Mouse (Mus musculus): ENCODE data around the gene Pop4. TPM values are rescaled to one million over a fixed set of nuclear protein-coding genes. Genes with fewer than 3 reads are reported as not detected.

Pop4 gene
- polyA plus RNA-seq, 1 experiment from 2014 or later, result 28.5 TPM

GRCm38 (mm10) chr7:38237140-38237539 lies 34.1 kb downstream of the Pop4 start:
- no peak for ATAC-seq
- TF ChIP-seq EP300 (IDR thresholded peaks at IDR 0.05) (no peak), CTCF (IDR thresholded peaks at IDR 0.05) (no peak)

GRCm38 (mm10) chr7:38236400-38237105 lies 34.7 kb downstream of the Pop4 start:
- no peaks in the 10 kb centered on the region for H3K27me3 ChIP-seq (replicated peaks; ENCODE audit: insufficient read depth, low read length)
- no peaks in the 10 kb centered on the region for H3K4me1 ChIP-seq (ENCODE audit: insufficient read depth, low read depth, low read length)
- no peaks in the 10 kb centered on the region for H3K9me3 ChIP-seq (ENCODE audit: low read length)
- H3K36me3 ChIP-seq (ENCODE audit: insufficient read depth, low read length), result no peaks in the 10 kb centered on the region
- no peak overlapping the region for H3K4me2 ChIP-seq (replicated peaks; ENCODE audit: low read depth, low read length)
- no peak overlapping the region for H3K27ac ChIP-seq (ENCODE audit: low read length)
- H3K9ac ChIP-seq (replicated peaks; ENCODE audit: low read depth), result no peak overlapping the region
- ATAC-seq, result no peak
- no peak for DNase-seq (ENCODE audit: low spot score)
- 30% methylated on average over 11 of the region's 11 CpGs for WGBS
- no peak for TF ChIP-seq CTCF (IDR thresholded peaks at IDR 0.05)
- no peak for TF ChIP-seq EP300 (IDR thresholded peaks at IDR 0.05)
- no peak overlapping the region for H3K4me3 ChIP-seq (ENCODE audit: low read depth, low read length)

More at GRCm38 (mm10) chr7:38237140-38237539, 34.1 kb downstream of the Pop4 start:
- H3K4me2 ChIP-seq (replicated peaks; ENCODE audit: low read depth, low read length), result no peak overlapping the region
- H3K4me3 ChIP-seq (ENCODE audit: low read depth, low read length), result no peak overlapping the region
- no peaks in the 10 kb centered on the region for H3K36me3 ChIP-seq (ENCODE audit: insufficient read depth, low read length)
- no peak overlapping the region for H3K27ac ChIP-seq (ENCODE audit: low read length)
- H3K4me1 ChIP-seq (ENCODE audit: insufficient read depth, low read depth, low read length), result no peaks in the 10 kb centered on the region
- no peaks in the 10 kb centered on the region for H3K9me3 ChIP-seq (ENCODE audit: low read length)
- no peak overlapping the region for H3K9ac ChIP-seq (replicated peaks; ENCODE audit: low read depth)
- no peaks in the 10 kb centered on the region for H3K27me3 ChIP-seq (replicated peaks; ENCODE audit: insufficient read depth, low read length)
- DNase-seq (ENCODE audit: low spot score), result no peak

GRCm38 (mm10) chr7:38230285-38230684 lies 40.9 kb downstream of the Pop4 start:
- DNase-seq (ENCODE audit: low spot score), result peak; percentile 52
- no peaks in the 10 kb centered on the region for H3K9me3 ChIP-seq (ENCODE audit: low read length)
- peaks cover 2% of the 10 kb centered on the region; the same call in 1 of the 2 replicates for H3K4me1 ChIP-seq (ENCODE audit: insufficient read depth, low read depth, low read length)
- TF ChIP-seq EP300 (IDR thresholded peaks at IDR 0.05) (no peak), CTCF (IDR thresholded peaks at IDR 0.05) (no peak)
- no peak overlapping the region for H3K4me2 ChIP-seq (replicated peaks; ENCODE audit: low read depth, low read length)
- H3K27ac ChIP-seq (ENCODE audit: low read length), result no peak overlapping the region
- no peak overlapping the region for H3K4me3 ChIP-seq (ENCODE audit: low read depth, low read length)
- H3K27me3 ChIP-seq (replicated peaks; ENCODE audit: insufficient read depth, low read length), result no peaks in the 10 kb centered on the region
- no peaks in the 10 kb centered on the region for H3K36me3 ChIP-seq (ENCODE audit: insufficient read depth, low read length)
- no peak for ATAC-seq
- H3K9ac ChIP-seq (replicated peaks; ENCODE audit: low read depth), result no peak overlapping the region
- WGBS, result 19% methylated on average over 8 of the region's 8 CpGs

GRCm38 (mm10) chr7:38228329-38228728 lies 42.9 kb downstream of the Pop4 start:
- ATAC-seq (no peak), DNase-seq (ENCODE audit: low spot score) (no peak)
- Histone ChIP-seq H3K4me3 (ENCODE audit: low read depth, low read length) (peak overlapping the region; percentile 59), H3K36me3 (ENCODE audit: insufficient read depth, low read length) (no peaks in the 10 kb centered on the region), H3K9me3 (ENCODE audit: low read length) (no peaks in the 10 kb centered on the region), H3K27ac (ENCODE audit: low read length) (no peak overlapping the region), H3K4me1 (ENCODE audit: insufficient read depth, low read depth, low read length) (peaks cover 2% of the 10 kb centered on the region; the same call in 1 of the 2 replicates), H3K27me3 (replicated peaks; ENCODE audit: insufficient read depth, low read length) (no peaks in the 10 kb centered on the region), H3K9ac (replicated peaks; ENCODE audit: low read depth) (no peak overlapping the region), H3K4me2 (replicated peaks; ENCODE audit: low read depth, low read length) (peak overlapping the region; percentile 74)
- WGBS, result 18% methylated on average over 8 of the region's 8 CpGs
- TF ChIP-seq EP300 (IDR thresholded peaks at IDR 0.05) (no peak), CTCF (IDR thresholded peaks at IDR 0.05) (no peak)

- WGBS, result under 1% methylated on average over 35 of the region's 36 CpGs
Measured at GRCm38 (mm10) chr7:38227900-38228298, 43.3 kb downstream of the Pop4 start, which contains the start of gene Plekhf1. Gene Plekhf1 (minus strand): TSS chr7:38228016.

GRCm38 (mm10) chr7:38227181-38227899 lies 43.9 kb downstream of the Pop4 start:
- TF ChIP-seq CTCF (IDR thresholded peaks at IDR 0.05), result peak; percentile 46
- no peak for TF ChIP-seq EP300 (IDR thresholded peaks at IDR 0.05)
- Histone ChIP-seq H3K36me3 (ENCODE audit: insufficient read depth, low read length) (no peaks in the 10 kb centered on the region), H3K9ac (replicated peaks; ENCODE audit: low read depth) (peak overlapping the region; percentile 53), H3K9me3 (ENCODE audit: low read length) (no peaks in the 10 kb centered on the region), H3K4me3 (ENCODE audit: low read depth, low read length) (peak overlapping the region; percentile 59), H3K27ac (ENCODE audit: low read length) (peak overlapping the region; percentile 90), H3K4me1 (ENCODE audit: insufficient read depth, low read depth, low read length) (peaks cover 2% of the 10 kb centered on the region; the same call in 1 of the 2 replicates), H3K4me2 (replicated peaks; ENCODE audit: low read depth, low read length) (peak overlapping the region; percentile 74), H3K27me3 (replicated peaks; ENCODE audit: insufficient read depth, low read length) (no peaks in the 10 kb centered on the region)
- ATAC-seq (peak; percentile 81), DNase-seq (ENCODE audit: low spot score) (peak; percentile 92)
- 2% methylated on average over 25 of the region's 25 CpGs for WGBS

More at GRCm38 (mm10) chr7:38227900-38228298, 43.3 kb downstream of the Pop4 start, which contains the start of gene Plekhf1:
- no peaks in the 10 kb centered on the region for H3K9me3 ChIP-seq (ENCODE audit: low read length)
- TF ChIP-seq EP300 (IDR thresholded peaks at IDR 0.05) (no peak), CTCF (IDR thresholded peaks at IDR 0.05) (no peak; the same call in 1 of the 2 replicates)
- H3K4me3 ChIP-seq (ENCODE audit: low read depth, low read length), result peak within 1 kb of the TSS; percentile 59
- H3K36me3 ChIP-seq (ENCODE audit: insufficient read depth, low read length), result no peaks in the 10 kb centered on the region
- peaks cover 2% of the 10 kb centered on the region; the same call in 1 of the 2 replicates for H3K4me1 ChIP-seq (ENCODE audit: insufficient read depth, low read depth, low read length)
- no peaks in the 10 kb centered on the region for H3K27me3 ChIP-seq (replicated peaks; ENCODE audit: insufficient read depth, low read length)
- peak within 1 kb of the TSS; percentile 90 for H3K27ac ChIP-seq (ENCODE audit: low read length)
- ATAC-seq, result peak; percentile 92
- DNase-seq (ENCODE audit: low spot score), result peak; percentile 97
- H3K9ac ChIP-seq (replicated peaks; ENCODE audit: low read depth), result peak within 1 kb of the TSS; percentile 53
- H3K4me2 ChIP-seq (replicated peaks; ENCODE audit: low read depth, low read length), result peak within 1 kb of the TSS; percentile 74
